In genomic region chr5:123138230-123138911, GRCm38 (mm10) we compare ENCODE assay signal across 8 mouse cellular contexts. TPM values are rescaled to one million over a fixed set of nuclear protein-coding genes. Genes with fewer than 3 reads are reported as not detected.
DNase-seq lines count a peak whose midpoint lies in the region; ATAC-seq lines count a peak whose summit lies in the region.

No protein-coding gene starts in this region.

- H3K4me1 ChIP-seq in lung, embryonic 15.5 days, result peaks cover 49% of the 10 kb centered on the region

- WGBS in lung, embryonic 15.5 days, result under 1% methylated on average over 38 of the region's 40 CpGs

- DNase-seq in left cerebral cortex, postnatal 4 days, result peak; percentile 73
- no peak for DNase-seq in left cerebral cortex, postnatal 25 days (ENCODE audit: low spot score in 2 of 2)
- DNase-seq in embryo, embryonic 10.5 days (ENCODE audit: low spot score), result peak; percentile 94
- peak; percentile 83 to 89 for DNase-seq in heart, adult 18-20 months
- peak; percentile 80 for DNase-seq in kidney, adult 18-20 months
- DNase-seq in skeletal muscle tissue, adult 2 months (ENCODE audit: low read depth, low spot score), result peak; percentile 90

- H3K4me2 ChIP-seq in lung, embryonic 15.5 days, result peak overlapping the region; percentile 99

- H3K27me3 ChIP-seq in lung, embryonic 15.5 days, result no peaks in the 10 kb centered on the region

- peak overlapping the region; percentile 96 for H3K9ac ChIP-seq in lung, embryonic 15.5 days

- peak overlapping the region; percentile 57 for H3K4me3 ChIP-seq in lung, embryonic 15.5 days

- intact Hi-C loops in left cerebral cortex, postnatal 4 days (cut with DNase I), result no loop called here
- intact Hi-C loops in left cerebral cortex, postnatal 25 days (cut with DNase I), result no loop called here

- H3K36me3 ChIP-seq in lung, embryonic 15.5 days, result no peaks in the 10 kb centered on the region

- peak overlapping the region; percentile 100 for H3K27ac ChIP-seq in lung, embryonic 15.5 days

- H3K9me3 ChIP-seq in lung, embryonic 15.5 days, result no peaks in the 10 kb centered on the region

- peak; percentile 37 for ATAC-seq in lung, embryonic 15.5 days (ENCODE audit: borderline replicate concordance, extremely low read depth, low FRiP score, low TSS enrichment)
- ATAC-seq in inflammation-experienced regulatory T-cells, adult 6 months, result no peak

RNA-seq across cellular contexts. Expression of gene Setd1b, which starts 3.6 kb away (rescaled TPM):
- total RNA-seq in left cerebral cortex, postnatal 4 days (2021), result 10 to 100 TPM; 38.5 to 43.9 TPM
- total RNA-seq in left cerebral cortex, postnatal 25 days (2021), result 10 to 100 TPM; 27.0 to 32.1 TPM
- 10 to 100 TPM; 11.4 to 15.5 TPM for total RNA-seq in heart, adult 18-20 months (2021)
- 8.7 and 9.2 TPM in 2 replicates for polyA plus RNA-seq in lung, embryonic 15.5 days (2015; fragmentation: Nextera tagmentation; extraction: Ambion mirVana)
- 10 to 100 TPM; 13.0 to 17.7 (median 16.0) TPM for polyA plus RNA-seq in inflammation-experienced regulatory T-cells, adult 6 months (2017; shearing (Covaris generic))

RNA-seq across cellular contexts. Expression of gene Rhof, which starts 5.9 kb away (rescaled TPM):
- 10 to 100 TPM; 44.0 to 48.8 TPM for total RNA-seq in left cerebral cortex, postnatal 4 days (2021)
- 10 to 100 TPM; 48.6 to 55.2 TPM for total RNA-seq in left cerebral cortex, postnatal 25 days (2021)
- 1 to 10 TPM in 1 of 2 experiments, under 1 TPM in 1; 0.55 to 2.6 TPM for total RNA-seq in heart, adult 18-20 months (2021)
- polyA plus RNA-seq in lung, embryonic 15.5 days (2015; fragmentation: Nextera tagmentation; extraction: Ambion mirVana), result 2.7 and 2.8 TPM in 2 replicates
- polyA plus RNA-seq in inflammation-experienced regulatory T-cells, adult 6 months (2017; shearing (Covaris generic)), result 10 to 100 TPM; 62.4 to 71.7 (median 66.6) TPM

RNA-seq across cellular contexts. Expression of gene Psmd9, which starts 30.8 kb away (rescaled TPM):
- total RNA-seq in left cerebral cortex, postnatal 4 days (2021), result 10 to 100 TPM; 34.9 to 39.3 TPM
- 10 to 100 TPM; 26.2 to 27.7 TPM for total RNA-seq in left cerebral cortex, postnatal 25 days (2021)
- 10 to 100 TPM; 12.9 to 17.0 TPM for total RNA-seq in heart, adult 18-20 months (2021)
- 85.3 and 88.7 TPM in 2 replicates for polyA plus RNA-seq in lung, embryonic 15.5 days (2015; fragmentation: Nextera tagmentation; extraction: Ambion mirVana)
- polyA plus RNA-seq in inflammation-experienced regulatory T-cells, adult 6 months (2017; shearing (Covaris generic)), result 10 to 100 TPM; 36.1 to 40.9 (median 39.8) TPM

RNA-seq across cellular contexts. Expression of gene Hpd, which starts 44.2 kb away (rescaled TPM):
- not detected for total RNA-seq in left cerebral cortex, postnatal 4 days (2021)
- not detected for total RNA-seq in left cerebral cortex, postnatal 25 days (2021)
- under 1 TPM in 1 of 2 experiments, not detected in 1; 0.51 TPM for total RNA-seq in heart, adult 18-20 months (2021)
- polyA plus RNA-seq in lung, embryonic 15.5 days (2015; fragmentation: Nextera tagmentation; extraction: Ambion mirVana), result 0.72 TPM in 1 of 2 replicates, not detected in the other
- polyA plus RNA-seq in inflammation-experienced regulatory T-cells, adult 6 months (2017; shearing (Covaris generic)), result not detected

Comparison
In these comparisons a context has a peak if more than half of its experiments do, and no peak if none do; other contexts are left out.
1. DNase-seq: peak in left cerebral cortex, postnatal 4 days (single experiment), embryo, embryonic 10.5 days (single experiment), heart, adult 18-20 months (2 of 2), kidney, adult 18-20 months (single experiment) and skeletal muscle tissue, adult 2 months (single experiment); none in left cerebral cortex, postnatal 25 days (0 of 2).
2. RNA of gene Rhof, which starts 5.9 kb away (total RNA-seq): 48.6 to 55.2 TPM in left cerebral cortex, postnatal 25 days and 44.0 to 48.8 TPM in left cerebral cortex, postnatal 4 days; 0.55 to 2.6 TPM in heart, adult 18-20 months; every median in the first group is over 10 times any median in the second.